Mouse (Mus musculus) spleen, postnatal 4 days (tissue): ENCODE results near the gene Rnf31.
A peak's percentile ranks its signal among the peaks of the same experiment; 100 is the strongest.

Source experiments
- DNase-seq, 2 experiments: peaks; one replicate each; pipeline ENCODE4 v3.0.0; 2022; ENCODE audit warnings: low spot score in 2 of 2

The Rnf31 gene

GRCm38 (mm10) chr14:55603633-55604576, 12.4 kb downstream of the Rnf31 start:
- peak; percentile 95 for DNase-seq

- DNase-seq, result no peak
These were observed 13.3 kb downstream of the Rnf31 start for GRCm38 (mm10) chr14:55604823-55605222.

- no peak for DNase-seq
These were observed 14.4 kb downstream of the Rnf31 start for GRCm38 (mm10) chr14:55605743-55606459.

GRCm38 (mm10) chr14:55608339-55608738, 16.8 kb downstream of the Rnf31 start:
- no peak for DNase-seq

- DNase-seq, result no peak
These were observed 21.8 kb downstream of the Rnf31 start for GRCm38 (mm10) chr14:55613346-55613745.

- DNase-seq, result peak in 1 of 2 experiments; percentile 65
These were observed 23.2 kb downstream of the Rnf31 start for GRCm38 (mm10) chr14:55614565-55615178.

GRCm38 (mm10) chr14:55615876-55616275, 24.4 kb downstream of the Rnf31 start:
- no peak for DNase-seq

- DNase-seq, result no peak
These were observed 25.3 kb downstream of the Rnf31 start for GRCm38 (mm10) chr14:55616844-55617243.

- peak in 1 of 2 experiments; percentile 34 for DNase-seq
These were observed 26.3 kb downstream of the Rnf31 start, which contains the start of gene Rec8 for GRCm38 (mm10) chr14:55617822-55618221. Gene Rec8 (plus strand): TSS chr14:55618037.

GRCm38 (mm10) chr14:55618486-55619195, 27.1 kb downstream of the Rnf31 start:
- DNase-seq, result peak; percentile 58 to 64

- peak in 1 of 2 experiments; percentile 64 for DNase-seq
These were observed 36.7 kb downstream of the Rnf31 start for GRCm38 (mm10) chr14:55628077-55628827.

- DNase-seq, result peak; percentile 73 to 92
These were observed 37.8 kb downstream of the Rnf31 start for GRCm38 (mm10) chr14:55629312-55629711.

- no peak for DNase-seq
These were observed 43.5 kb downstream of the Rnf31 start for GRCm38 (mm10) chr14:55634874-55635522.

GRCm38 (mm10) chr14:55635523-55636007, 44.1 kb downstream of the Rnf31 start, which contains the start of gene Ipo4:
Gene Ipo4 (minus strand): TSS chr14:55635957.
- peak; percentile 76 to 87 for DNase-seq

- peak in 1 of 2 experiments; percentile 55 for DNase-seq
These were observed 46.3 kb downstream of the Rnf31 start, which contains the start of gene Gm49378 for GRCm38 (mm10) chr14:55637795-55638194. Gene Gm49378 (minus strand): TSS chr14:55637895.

GRCm38 (mm10) chr14:55640816-55641215, 49.3 kb downstream of the Rnf31 start:
- DNase-seq, result no peak

GRCm38 (mm10) chr14:55641291-55641690, 49.8 kb downstream of the Rnf31 start:
- no peak for DNase-seq

- no peak for DNase-seq
These were observed 51.2 kb downstream of the Rnf31 start for GRCm38 (mm10) chr14:55642679-55643059.

- peak; percentile 83 to 94 for DNase-seq
These were observed 51.8 kb downstream of the Rnf31 start, which contains the start of gene Tm9sf1 for GRCm38 (mm10) chr14:55643060-55643907. Gene Tm9sf1 (minus strand): TSS chr14:55643806.
